Mouse (Mus musculus): ENCODE measurements around the gene Tnfaip1. TPM values are rescaled to one million over a fixed set of nuclear protein-coding genes. Genes with fewer than 3 reads are reported as not detected.
"Not testable (repeated sequence)": the region's sequence is repeated elsewhere in the genome, so short reads cannot be mapped to it uniquely, and the experiment has no call there.

The Tnfaip1 gene
- polyA plus RNA-seq, 1 experiment = 14.3 TPM

GRCm38 (mm10) chr11:78544449-78545111, 8.4 kb upstream of the Tnfaip1 start:
- H3K27ac ChIP-seq (ENCODE audit: control insufficient read depth, insufficient read depth, low read length) = no peak overlapping the region
- TF ChIP-seq CTCF (IDR thresholded peaks at IDR 0.05; ENCODE audit: borderline replicate concordance, control insufficient read depth, extremely low read depth, insufficient read depth, low read length, poor library complexity) (no peak), POLR2A (IDR thresholded peaks at IDR 0.05; ENCODE audit: control insufficient read depth, extremely low read depth, insufficient read depth, low read length, poor library complexity) (no peak)
- WGBS = 90% methylated on average over 7 of the region's 7 CpGs
- H3K4me3 ChIP-seq (ENCODE audit: control insufficient read depth, insufficient read depth, low read length) = no peak overlapping the region
- H3K4me1 ChIP-seq (replicated peaks; ENCODE audit: control insufficient read depth, insufficient read depth, low read length) = peaks cover 2% of the 10 kb centered on the region
- no peaks in the 10 kb centered on the region for H3K27me3 ChIP-seq (ENCODE audit: control insufficient read depth, insufficient read depth, low read length)
- no peak for DNase-seq
- peaks cover 9% of the 10 kb centered on the region; the same call in 1 of the 2 replicates for H3K36me3 ChIP-seq (ENCODE audit: control insufficient read depth, insufficient read depth, low read length)

- Histone ChIP-seq H3K27ac (ENCODE audit: control insufficient read depth, insufficient read depth, low read length) (no peak overlapping the region), H3K36me3 (ENCODE audit: control insufficient read depth, insufficient read depth, low read length) (peaks cover 9% of the 10 kb centered on the region; the same call in 1 of the 2 replicates), H3K27me3 (ENCODE audit: control insufficient read depth, insufficient read depth, low read length) (no peaks in the 10 kb centered on the region), H3K4me1 (replicated peaks; ENCODE audit: control insufficient read depth, insufficient read depth, low read length) (peaks cover 7% of the 10 kb centered on the region), H3K4me3 (ENCODE audit: control insufficient read depth, insufficient read depth, low read length) (no peak overlapping the region)
- WGBS = 89% methylated on average over 3 of the region's 3 CpGs
- TF ChIP-seq POLR2A (IDR thresholded peaks at IDR 0.05; ENCODE audit: control insufficient read depth, extremely low read depth, insufficient read depth, low read length, poor library complexity) = no peak
- TF ChIP-seq CTCF (IDR thresholded peaks at IDR 0.05; ENCODE audit: borderline replicate concordance, control insufficient read depth, extremely low read depth, insufficient read depth, low read length, poor library complexity) = no peak
- DNase-seq = no peak
Measured at GRCm38 (mm10) chr11:78540358-78540757, 4.2 kb upstream of the Tnfaip1 start.

GRCm38 (mm10) chr11:78536690-78537084, 555 bp upstream of the Tnfaip1 start:
- WGBS = 2% methylated on average over 14 of the region's 14 CpGs
- H3K4me3 ChIP-seq (ENCODE audit: control insufficient read depth, insufficient read depth, low read length) = peak overlapping the region; percentile 70
- peaks cover 9% of the 10 kb centered on the region for H3K4me1 ChIP-seq (replicated peaks; ENCODE audit: control insufficient read depth, insufficient read depth, low read length)
- DNase-seq = no peak
- TF ChIP-seq POLR2A (IDR thresholded peaks at IDR 0.05; ENCODE audit: control insufficient read depth, extremely low read depth, insufficient read depth, low read length, poor library complexity) (no peak), CTCF (IDR thresholded peaks at IDR 0.05; ENCODE audit: borderline replicate concordance, control insufficient read depth, extremely low read depth, insufficient read depth, low read length, poor library complexity) (no peak)
- H3K27ac ChIP-seq (ENCODE audit: control insufficient read depth, insufficient read depth, low read length) = peak overlapping the region; percentile 19
- peaks cover 9% of the 10 kb centered on the region; the same call in 1 of the 2 replicates for H3K36me3 ChIP-seq (ENCODE audit: control insufficient read depth, insufficient read depth, low read length)
- no peaks in the 10 kb centered on the region for H3K27me3 ChIP-seq (ENCODE audit: control insufficient read depth, insufficient read depth, low read length)

- Histone ChIP-seq H3K4me1 (replicated peaks; ENCODE audit: control insufficient read depth, insufficient read depth, low read length) (peaks cover 9% of the 10 kb centered on the region), H3K36me3 (ENCODE audit: control insufficient read depth, insufficient read depth, low read length) (peaks cover 3% of the 10 kb centered on the region; the same call in 1 of the 2 replicates), H3K27ac (ENCODE audit: control insufficient read depth, insufficient read depth, low read length) (0 out of 2 replicates have a peak overlapping the region, but pooled peaks have one; percentile 0), H3K27me3 (ENCODE audit: control insufficient read depth, insufficient read depth, low read length) (no peaks in the 10 kb centered on the region), H3K4me3 (ENCODE audit: control insufficient read depth, insufficient read depth, low read length) (peak overlapping the region; percentile 50)
- DNase-seq = no peak
- TF ChIP-seq CTCF (IDR thresholded peaks at IDR 0.05; ENCODE audit: borderline replicate concordance, control insufficient read depth, extremely low read depth, insufficient read depth, low read length, poor library complexity) = no peak
- TF ChIP-seq POLR2A (IDR thresholded peaks at IDR 0.05; ENCODE audit: control insufficient read depth, extremely low read depth, insufficient read depth, low read length, poor library complexity) = no peak
- under 1% methylated on average over 23 of the region's 23 CpGs for WGBS
Measured at GRCm38 (mm10) chr11:78535376-78536079, 604 bp downstream of the Tnfaip1 start.

GRCm38 (mm10) chr11:78534516-78534915, 1.6 kb downstream of the Tnfaip1 start:
- TF ChIP-seq POLR2A (IDR thresholded peaks at IDR 0.05; ENCODE audit: control insufficient read depth, extremely low read depth, insufficient read depth, low read length, poor library complexity) = no peak
- no peak for TF ChIP-seq CTCF (IDR thresholded peaks at IDR 0.05; ENCODE audit: borderline replicate concordance, control insufficient read depth, extremely low read depth, insufficient read depth, low read length, poor library complexity)
- no peak for DNase-seq
- Histone ChIP-seq H3K27me3 (ENCODE audit: control insufficient read depth, insufficient read depth, low read length) (no peaks in the 10 kb centered on the region), H3K36me3 (ENCODE audit: control insufficient read depth, insufficient read depth, low read length) (no peaks in the 10 kb centered on the region; the same call in 1 of the 2 replicates), H3K4me3 (ENCODE audit: control insufficient read depth, insufficient read depth, low read length) (no peak overlapping the region), H3K27ac (ENCODE audit: control insufficient read depth, insufficient read depth, low read length) (no peak overlapping the region), H3K4me1 (replicated peaks; ENCODE audit: control insufficient read depth, insufficient read depth, low read length) (peaks cover 9% of the 10 kb centered on the region)
- 91% methylated on average over 4 of the region's 4 CpGs for WGBS

- not testable (repeated sequence) for H3K4me3 ChIP-seq (ENCODE audit: control insufficient read depth, insufficient read depth, low read length); H3K4me1 ChIP-seq (replicated peaks; ENCODE audit: control insufficient read depth, insufficient read depth, low read length); H3K27ac ChIP-seq (ENCODE audit: control insufficient read depth, insufficient read depth, low read length); H3K36me3 ChIP-seq (ENCODE audit: control insufficient read depth, insufficient read depth, low read length); DNase-seq; H3K27me3 ChIP-seq (ENCODE audit: control insufficient read depth, insufficient read depth, low read length)
- WGBS = 88% methylated on average over 10 of the region's 10 CpGs
Measured at GRCm38 (mm10) chr11:78531515-78531914, 4.6 kb downstream of the Tnfaip1 start.

All from thymus, adult 2 months (tissue).